Mouse (Mus musculus) bone marrow macrophage, adult 2 months (primary cell): ENCODE data around the gene Pole4.

ENCODE experiments used
- CTCF ChIP-seq: IDR thresholded peaks from 2 replicates; pipeline ENCODE4 v1.5.1; 2012; ENCODE audit warnings: low read depth, mild to moderate bottlenecking, low read length, moderate library complexity
- POLR2A ChIP-seq: IDR thresholded peaks from 2 replicates; pipeline ENCODE4 v1.6.1; 2012; ENCODE audit warnings: mild to moderate bottlenecking, low read depth, low read length, borderline replicate concordance

DNA sequence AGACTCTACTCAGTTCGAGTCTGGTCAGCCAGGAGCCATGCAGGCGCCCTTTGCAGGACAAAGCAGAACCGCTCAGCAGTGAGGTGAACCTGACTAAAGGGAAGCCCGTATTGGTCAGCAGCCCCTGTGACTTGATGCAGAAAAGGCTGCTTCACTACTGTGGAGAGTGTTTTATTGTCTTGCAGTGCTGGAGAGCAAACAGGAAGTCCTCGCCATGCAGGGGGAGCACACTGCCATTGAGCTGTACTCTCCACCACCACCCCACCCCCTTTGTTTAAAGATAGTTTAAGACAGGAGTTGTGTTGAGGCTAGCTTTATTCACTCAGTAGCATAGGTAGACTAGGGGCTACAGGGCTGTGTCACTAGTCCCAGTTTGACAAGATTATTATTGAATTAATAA lies at the start of gene Pole4:
- TF ChIP-seq CTCF (no peak), POLR2A (no peak)
